Mouse (Mus musculus): Measurements from ENCODE around the gene Mpped2.

DNA sequence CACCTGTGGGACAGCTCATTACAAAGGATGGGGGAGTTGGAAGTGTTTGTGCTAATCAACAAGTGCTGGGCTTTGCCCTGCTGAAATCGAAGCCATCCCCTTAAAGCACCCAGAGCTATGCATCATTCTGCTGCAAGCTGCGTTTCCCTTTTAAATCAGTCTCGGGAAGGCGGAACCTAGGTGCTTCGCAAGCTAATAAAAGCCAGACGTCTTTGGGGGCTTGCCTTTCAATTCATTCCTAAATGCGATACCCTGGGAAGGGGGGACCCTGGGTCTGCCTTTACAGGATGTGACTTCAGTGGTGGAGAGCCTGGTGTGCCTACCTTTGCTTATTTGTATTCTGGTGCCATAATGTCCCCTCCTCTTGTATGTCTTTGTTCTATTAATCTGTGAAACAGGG lies 103.2 kb downstream of the Mpped2 start:
- TF ChIP-seq CTCF (IDR thresholded peaks at IDR 0.05; ENCODE audit: low read depth), result no peak
- no peak for TF ChIP-seq EP300 (IDR thresholded peaks at IDR 0.05; ENCODE audit: low read depth)

Measured in liver, postnatal 0 days (tissue).